Mouse (Mus musculus) kidney, embryonic 15.5 days (tissue): ENCODE measurements around the gene Slc25a10. TPM values are rescaled to one million over a fixed set of nuclear protein-coding genes. Genes with fewer than 3 reads are reported as not detected.

ENCODE experiments used
- ATAC-seq: fragments of 200-750 bp; cut with Nextera tagmentation; replicated peaks from 2 replicates; pipeline ENCODE4 v1.8.0; 2017; ENCODE audit warnings: moderate TSS enrichment; ENCODE audit not compliant: low FRiP score
- H3K27ac ChIP-seq: fragments of 300-500 bp; sonication (generic); 2 replicates; pipeline ENCODE4 v1.5.1; 2015; ENCODE audit warnings: mild to moderate bottlenecking, inconsistent platforms
- H3K27me3 ChIP-seq: fragments of 300-500 bp; sonication (generic); 2 replicates; pipeline ENCODE4 v1.6.1; 2015; ENCODE audit warnings: inconsistent platforms
- H3K36me3 ChIP-seq: fragments of 300-500 bp; sonication (generic); 2 replicates; pipeline ENCODE4 v1.6.1; 2015; ENCODE audit warnings: inconsistent platforms
- H3K4me1 ChIP-seq: fragments of 300-500 bp; sonication (generic); 2 replicates; pipeline ENCODE4 v1.6.1; 2015; ENCODE audit warnings: inconsistent platforms
- H3K4me2 ChIP-seq: fragments of 300-500 bp; sonication (generic); 2 replicates; pipeline ENCODE4 v1.6.1; 2015; ENCODE audit warnings: moderate library complexity, mild to moderate bottlenecking, inconsistent platforms
- H3K4me3 ChIP-seq: fragments of 300-500 bp; sonication (generic); replicated peaks from 2 replicates; pipeline ENCODE4 v1.5.1; 2015; ENCODE audit warnings: mild to moderate bottlenecking, inconsistent platforms
- H3K9ac ChIP-seq: fragments of 300-500 bp; sonication (generic); 2 replicates; pipeline ENCODE4 v1.6.1; 2015; ENCODE audit warnings: mild to moderate bottlenecking, inconsistent platforms
- H3K9me3 ChIP-seq: fragments of 300-500 bp; sonication (generic); replicated peaks from 2 replicates; pipeline ENCODE4 v1.6.1; 2016; ENCODE audit warnings: inconsistent platforms
- WGBS: fragments of 180-500 bp; shearing (Covaris S2); methylation state at CpG from one replicate; pipeline ENCODE4 v1.1.7; 2015; ENCODE audit warnings: mixed read lengths; 5-methylcytosine and 5-hydroxymethylcytosine counted together
- polyA plus RNA-seq: library from polyadenylated mRNA; unstranded; fragments of >200 nt; fragmentation: Nextera tagmentation; extraction: Ambion mirVana; gene quantifications from 2 replicates; pipeline ENCODE4 v1.2.1, GENCODE M21; 2015

The Slc25a10 gene
- polyA plus RNA-seq, 1 experiment from 2014 or later = 91.9 TPM

DNA sequence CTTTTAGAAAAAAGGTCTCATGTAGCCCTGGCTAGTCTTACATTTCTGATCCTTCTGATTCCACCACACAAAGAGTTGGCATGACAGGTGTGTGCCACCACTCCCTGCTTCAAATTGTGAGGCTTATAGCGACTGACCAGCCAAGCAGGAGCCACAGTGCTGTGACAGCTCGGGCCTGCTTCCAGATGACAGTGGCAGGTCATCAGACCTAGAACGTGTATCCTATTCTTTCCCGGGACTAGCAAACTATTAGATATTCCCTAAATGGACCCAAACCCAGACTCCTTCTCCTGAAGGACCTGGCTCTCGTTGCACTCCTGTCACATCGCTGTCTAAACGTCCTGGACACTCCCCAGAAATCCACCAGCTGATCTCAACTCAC lies 57.1 kb downstream of the Slc25a10 start:
- WGBS = 19% methylated on average over 7 of the region's 7 CpGs
- Histone ChIP-seq H3K4me3 (peak overlapping the region; percentile 97), H3K36me3 (peaks cover 23% of the 10 kb centered on the region), H3K9me3 (no peaks in the 10 kb centered on the region), H3K27me3 (no peaks in the 10 kb centered on the region), H3K4me2 (peak overlapping the region; percentile 86), H3K9ac (peak overlapping the region; percentile 96), H3K4me1 (peaks cover 42% of the 10 kb centered on the region), H3K27ac (peak overlapping the region; percentile 96)
- ATAC-seq = no peak

Other genes with a start within 250 kb of the Slc25a10 start
- gene Actg1, start 143.3 kb upstream of the Slc25a10 start, polyA plus RNA-seq = 2,367 and 2,520 TPM in 2 replicates
- 1.1 and 1.2 TPM in 2 replicates for gene Fscn2, start 130.3 kb upstream of the Slc25a10 start, polyA plus RNA-seq
- gene Faap100, start 113.1 kb upstream of the Slc25a10 start, polyA plus RNA-seq = 33.1 and 41.9 TPM in 2 replicates
- 33.5 and 34.8 TPM in 2 replicates for gene Nploc4, start 54.1 kb upstream of the Slc25a10 start, polyA plus RNA-seq
- not detected in 2 replicates for gene Tspan10, start 49.2 kb upstream of the Slc25a10 start, polyA plus RNA-seq
- 0.28 and 0.38 TPM in 2 replicates for gene Pde6g, start 38.3 kb upstream of the Slc25a10 start, polyA plus RNA-seq
- gene Oxld1, start 33.8 kb upstream of the Slc25a10 start, polyA plus RNA-seq = 13.1 and 13.8 TPM in 2 replicates
- 40.5 and 41.9 TPM in 2 replicates for gene Ccdc137, start 33.7 kb upstream of the Slc25a10 start, polyA plus RNA-seq
- gene Arl16, start 24.2 kb upstream of the Slc25a10 start, polyA plus RNA-seq = 42.7 and 53.3 TPM in 2 replicates
- 166 and 172 TPM in 2 replicates for gene Mrpl12, start 7.2 kb upstream of the Slc25a10 start, polyA plus RNA-seq
- 2.4 and 2.6 TPM in 2 replicates for gene Gcgr, start 38.9 kb downstream of the Slc25a10 start, polyA plus RNA-seq
- 199 and 212 TPM in 2 replicates for gene Mcrip1, start 57.9 kb downstream of the Slc25a10 start, polyA plus RNA-seq
- 0.49 and 1.4 TPM in 2 replicates for gene Ppp1r27, start 59.3 kb downstream of the Slc25a10 start, polyA plus RNA-seq
- 718 and 736 TPM in 2 replicates for gene P4hb, start 81.4 kb downstream of the Slc25a10 start, polyA plus RNA-seq
- gene Arhgdia, start 89.8 kb downstream of the Slc25a10 start, polyA plus RNA-seq = 588 and 644 TPM in 2 replicates
- gene Alyref, start 106.5 kb downstream of the Slc25a10 start, polyA plus RNA-seq = 494 TPM in 2 replicates
- gene Anapc11, start 106.6 kb downstream of the Slc25a10 start, polyA plus RNA-seq = 193 and 206 TPM in 2 replicates
- 24.4 and 25.2 TPM in 2 replicates for gene Npb, start 116.6 kb downstream of the Slc25a10 start, polyA plus RNA-seq
- 118 and 140 TPM in 2 replicates for gene Pcyt2, start 126.1 kb downstream of the Slc25a10 start, polyA plus RNA-seq
- gene Sirt7, start 133.4 kb downstream of the Slc25a10 start, polyA plus RNA-seq = 32.7 and 33.9 TPM in 2 replicates
- 32.2 and 35.9 TPM in 2 replicates for gene Mafg, start 141.8 kb downstream of the Slc25a10 start, polyA plus RNA-seq
- 25.4 and 29.3 TPM in 2 replicates for gene Pycr1, start 151.9 kb downstream of the Slc25a10 start, polyA plus RNA-seq
- 0.28 and 0.29 TPM in 2 replicates for gene Myadml2, start 156.3 kb downstream of the Slc25a10 start, polyA plus RNA-seq
- 5.2 and 7.7 TPM in 2 replicates for gene Notum, start 169.3 kb downstream of the Slc25a10 start, polyA plus RNA-seq
- 127 and 144 TPM in 2 replicates for gene Aspscr1, start 181.1 kb downstream of the Slc25a10 start, polyA plus RNA-seq
- 164 and 176 TPM in 2 replicates for gene Cenpx, start 221.9 kb downstream of the Slc25a10 start, polyA plus RNA-seq
- 52.9 and 66.0 TPM in 2 replicates for gene Lrrc45, start 222.1 kb downstream of the Slc25a10 start, polyA plus RNA-seq
- gene Rac3, start 229.6 kb downstream of the Slc25a10 start, polyA plus RNA-seq = 27.6 and 31.0 TPM in 2 replicates
- 31.9 and 32.1 TPM in 2 replicates for gene Dcxr, start 235.4 kb downstream of the Slc25a10 start, polyA plus RNA-seq
- gene Cbr2, start 240.3 kb downstream of the Slc25a10 start, polyA plus RNA-seq = 2.4 and 3.4 TPM in 2 replicates